Mouse (Mus musculus) urinary bladder, postnatal 14 days (tissue): ENCODE measurements at regions not wholly inside any gene's neighbourhood (a gene's known extent, or its start where the extent isn't known, plus 50 kb on each side); places are given as distances from the start of the nearest gene placed in this dataset.

ENCODE experiments used
- DNase-seq: peaks from one replicate; pipeline ENCODE4 v3.0.0; 2021; ENCODE audit warnings: low spot score

DNA sequence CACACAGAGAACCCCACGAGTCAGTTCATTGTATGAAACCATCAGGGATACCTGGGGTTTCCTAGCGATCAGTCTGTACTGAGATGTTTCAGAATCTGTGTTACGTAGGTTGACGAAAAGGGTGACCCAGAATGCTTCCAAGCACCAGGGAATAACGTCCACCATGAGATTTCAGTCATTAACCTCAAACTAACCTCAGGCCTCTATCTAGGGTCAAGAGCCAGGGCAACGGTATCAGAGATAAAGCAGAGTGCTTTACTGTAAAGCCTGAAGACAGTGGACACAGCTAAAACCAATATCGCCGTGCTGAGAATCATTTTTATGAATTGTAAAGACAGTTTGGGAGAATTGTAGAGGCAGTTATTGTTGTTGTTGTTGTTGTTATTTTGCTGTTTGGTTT, 52.9 kb upstream of the Errfi1 start:
- no peak for DNase-seq

DNA sequence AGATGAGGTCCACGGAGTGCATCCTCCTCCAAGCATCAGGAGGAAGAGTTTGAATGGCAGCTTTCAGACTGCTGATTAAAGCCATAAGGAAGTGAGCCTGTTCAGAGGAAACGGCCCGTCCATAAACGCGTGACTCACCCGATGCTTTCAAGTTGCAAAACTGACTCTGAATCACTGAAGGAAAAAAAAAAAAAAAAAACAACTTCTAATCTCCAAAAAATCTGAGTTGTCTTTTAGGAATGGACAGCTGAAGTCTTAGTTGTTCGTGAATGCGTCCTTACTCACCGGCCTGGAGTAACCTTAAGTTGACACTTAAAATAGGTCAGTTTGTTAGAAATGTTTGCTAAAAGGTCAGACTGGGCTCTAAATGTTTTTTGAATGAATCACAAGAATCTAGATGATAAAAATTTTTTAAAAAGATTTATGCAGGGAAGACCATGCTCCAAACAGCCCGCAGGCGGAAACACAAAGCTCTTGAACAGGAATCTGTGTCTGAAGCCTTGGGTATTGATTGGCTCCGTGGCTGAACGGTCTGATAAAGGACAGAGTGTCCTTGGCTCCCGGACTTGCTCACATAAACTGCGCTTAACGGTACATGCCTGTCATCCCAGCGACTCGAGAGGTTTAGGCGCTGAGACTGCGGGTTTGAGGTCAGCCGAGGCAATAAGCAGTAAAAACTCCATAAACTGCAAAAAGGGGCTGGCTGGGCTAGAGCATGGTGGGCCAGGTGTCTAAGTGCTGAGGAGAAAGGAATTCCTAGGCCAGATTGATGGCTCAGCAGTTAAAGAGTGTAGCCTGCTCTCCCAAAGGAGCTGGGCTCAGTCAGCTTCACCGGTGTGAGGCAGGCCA, 53.9 kb upstream of the Errfi1 start:
- peak; percentile 79 for DNase-seq

DNA sequence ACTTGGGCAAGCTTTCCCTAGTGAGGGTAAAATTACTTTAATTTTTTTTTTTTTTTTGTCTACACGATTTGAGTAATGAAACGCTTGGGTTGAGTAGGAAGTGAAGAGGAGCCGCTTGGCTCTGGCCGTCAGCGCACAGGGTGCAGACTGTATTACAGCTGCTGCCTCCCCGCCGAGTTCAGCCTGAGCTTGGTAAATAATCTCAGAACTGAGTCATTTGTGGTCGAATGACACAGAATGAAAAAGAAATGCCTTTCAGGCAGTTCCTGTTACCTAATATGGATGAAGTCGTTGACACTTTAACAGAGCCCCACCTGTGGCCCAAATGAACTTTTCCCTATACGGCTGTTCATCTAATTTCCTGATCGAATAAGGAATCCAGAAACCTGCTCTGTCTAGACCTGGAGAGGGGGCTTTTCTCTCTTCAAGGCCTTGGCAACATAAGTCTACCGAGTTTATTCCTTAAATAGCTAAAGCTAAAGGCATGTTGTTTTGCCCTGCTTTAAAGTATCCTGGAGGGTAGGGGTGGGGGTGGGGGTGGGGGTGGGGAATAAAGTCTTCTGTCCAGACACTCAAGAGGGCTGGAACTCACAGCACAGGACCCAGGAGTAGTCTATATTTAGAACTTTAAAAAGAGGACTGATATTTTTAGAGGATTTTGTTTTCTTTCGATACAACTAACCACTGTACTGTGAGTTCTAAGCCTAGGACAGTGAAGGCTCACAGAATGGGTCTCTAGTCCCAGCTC, 54.8 kb upstream of the Errfi1 start:
- peak; percentile 78 for DNase-seq

- no peak for DNase-seq
Observed at GRCm38 (mm10) chr4:150798281-150798680, 55.4 kb upstream of the Errfi1 start.

DNA sequence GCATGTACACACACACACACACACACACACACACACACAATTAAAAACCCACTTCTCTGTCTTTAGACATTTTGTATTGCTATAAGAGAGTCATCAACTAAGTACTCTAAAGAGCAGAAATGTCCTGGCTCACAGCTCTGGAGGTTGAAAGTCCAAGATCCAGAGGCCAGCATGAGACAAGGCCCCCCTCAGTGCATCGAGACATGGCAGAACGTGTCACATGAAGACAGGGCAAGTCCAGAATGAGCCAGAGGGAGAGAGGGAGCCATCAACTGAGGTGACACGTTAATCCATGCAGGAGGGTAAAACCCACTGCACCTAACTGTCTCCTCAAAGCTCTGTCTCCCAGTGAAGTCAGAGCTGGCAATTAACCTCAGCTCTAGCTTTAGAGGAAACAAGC, 56.7 kb upstream of the Errfi1 start:
- DNase-seq: no peak

DNA sequence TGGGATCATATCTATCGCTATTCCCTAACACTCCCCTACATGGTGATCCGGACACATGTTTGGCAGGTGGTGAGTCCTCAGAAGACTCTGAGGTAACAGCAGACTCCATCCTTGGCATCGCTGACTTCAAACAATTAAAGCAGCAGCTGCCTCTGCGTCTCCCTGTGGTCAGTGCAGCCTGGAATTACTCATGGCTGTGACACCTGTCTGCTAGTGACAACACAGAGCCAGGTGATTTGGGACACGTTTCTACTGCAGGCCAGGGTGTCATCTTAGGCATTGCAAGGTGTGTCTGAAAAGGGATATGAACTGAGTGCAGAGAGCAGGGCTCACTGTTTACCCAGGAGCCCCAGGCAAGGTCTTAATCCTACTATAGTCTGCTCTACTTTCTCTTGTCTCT, 58.8 kb upstream of the Errfi1 start:
- DNase-seq: no peak

DNA sequence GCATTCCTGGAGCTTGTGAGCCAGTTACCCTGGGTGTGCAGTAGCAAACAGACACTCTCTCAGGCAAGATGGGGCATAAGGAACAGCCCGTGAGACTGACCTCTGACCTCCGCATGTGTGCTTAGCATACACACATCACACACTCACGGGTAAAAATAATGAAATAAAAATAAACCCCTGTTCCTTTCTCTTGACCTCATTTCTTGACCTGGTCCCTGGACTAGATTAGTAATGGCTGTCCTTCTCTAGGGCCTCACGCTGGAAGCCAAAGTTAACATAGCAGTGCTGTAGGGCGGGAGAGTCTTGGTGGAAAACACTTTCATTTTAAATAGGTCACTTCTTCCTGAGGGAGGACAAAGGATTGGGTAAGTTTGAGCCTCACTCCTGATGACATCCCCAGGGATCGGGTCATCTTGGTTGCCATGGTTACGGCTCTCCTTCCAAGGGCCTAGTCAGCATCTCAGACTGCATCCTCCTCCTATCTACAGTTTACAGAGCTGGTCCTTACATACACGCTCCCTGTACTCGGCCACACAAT, 59.4 kb upstream of the Errfi1 start:
- DNase-seq: no peak

- no peak for DNase-seq
Observed at GRCm38 (mm10) chr4:150793146-150793545, 60.6 kb upstream of the Errfi1 start.

DNA sequence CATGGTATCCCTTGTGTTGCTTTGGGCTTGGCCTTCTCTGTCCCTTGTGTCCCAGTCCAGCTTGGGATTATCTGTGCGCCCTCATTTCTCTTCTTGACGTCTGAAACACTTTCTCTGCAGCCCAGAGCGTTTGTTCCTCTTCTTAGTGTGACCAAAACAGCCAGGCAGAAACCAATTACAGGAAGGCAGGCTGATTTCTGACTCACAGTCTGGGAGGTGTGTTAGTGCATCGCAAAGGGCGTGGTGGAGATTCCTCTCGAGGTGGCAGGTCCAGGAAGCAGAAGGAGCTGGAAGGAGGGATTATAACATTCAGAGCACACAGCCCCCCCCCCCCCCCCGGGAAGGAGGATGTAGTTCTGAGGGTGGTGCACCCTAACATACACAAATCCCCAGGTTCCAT, 64.6 kb upstream of the Errfi1 start:
- DNase-seq: peak; percentile 56

- no peak for DNase-seq
Observed at GRCm38 (mm10) chr4:150787113-150787512, 66.6 kb upstream of the Errfi1 start.

DNA sequence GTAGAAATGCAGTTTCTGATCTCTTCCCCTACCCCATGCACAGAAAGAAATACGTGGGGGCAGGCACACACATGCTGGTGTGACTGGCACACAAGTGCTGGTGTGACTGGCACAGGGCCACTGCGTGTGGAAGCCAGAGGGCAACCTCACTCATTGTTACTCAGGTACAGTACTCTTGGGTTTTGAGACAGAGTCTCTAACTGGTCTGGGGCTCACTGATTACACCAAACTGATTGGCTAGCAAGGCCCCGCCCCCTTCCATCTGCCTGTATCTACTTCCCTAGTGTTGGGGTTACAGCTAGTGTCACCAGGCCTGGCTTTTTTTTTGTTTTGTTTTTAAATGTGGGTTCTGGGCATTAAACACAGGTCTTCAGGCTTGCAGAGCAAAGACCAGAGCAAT, 67.1 kb upstream of the Errfi1 start:
- no peak for DNase-seq

- DNase-seq: peak; percentile 62
Observed at GRCm38 (mm10) chr4:150784491-150785451, 68.9 kb upstream of the Errfi1 start.

- DNase-seq: no peak
Observed at GRCm38 (mm10) chr4:150781304-150781703, 72.4 kb upstream of the Errfi1 start.

DNA sequence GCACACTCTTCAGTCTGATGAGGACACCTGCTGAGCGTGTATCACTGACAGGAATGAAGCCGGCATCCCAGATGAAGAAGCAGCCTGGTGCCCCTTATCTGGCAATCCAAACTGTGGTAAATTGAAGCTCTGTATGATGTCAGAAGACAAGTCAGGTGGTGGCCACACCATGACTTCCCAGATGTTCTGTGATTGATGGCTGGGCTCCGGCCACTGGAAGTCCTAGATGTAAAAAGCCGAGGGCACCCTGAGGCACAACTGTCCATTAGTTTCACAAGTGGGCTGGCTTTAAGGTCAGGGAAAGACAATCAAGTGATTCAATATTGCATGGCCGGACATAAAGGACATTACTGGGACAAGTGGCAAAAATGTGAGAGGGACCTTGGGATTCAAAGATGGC, 74.4 kb upstream of the Errfi1 start:
- DNase-seq: no peak

- DNase-seq: no peak
Observed at GRCm38 (mm10) chr4:150778683-150779082, 75.0 kb upstream of the Errfi1 start.

GRCm38 (mm10) chr4:150775695-150776521, 77.8 kb upstream of the Errfi1 start:
- DNase-seq: peak; percentile 67

- DNase-seq: no peak
Observed at GRCm38 (mm10) chr4:150775281-150775680, 78.4 kb upstream of the Errfi1 start.

- DNase-seq: no peak
Observed at GRCm38 (mm10) chr4:150774289-150774914, 79.3 kb upstream of the Errfi1 start.

GRCm38 (mm10) chr4:150771922-150772651, 81.6 kb upstream of the Errfi1 start:
- no peak for DNase-seq

DNA sequence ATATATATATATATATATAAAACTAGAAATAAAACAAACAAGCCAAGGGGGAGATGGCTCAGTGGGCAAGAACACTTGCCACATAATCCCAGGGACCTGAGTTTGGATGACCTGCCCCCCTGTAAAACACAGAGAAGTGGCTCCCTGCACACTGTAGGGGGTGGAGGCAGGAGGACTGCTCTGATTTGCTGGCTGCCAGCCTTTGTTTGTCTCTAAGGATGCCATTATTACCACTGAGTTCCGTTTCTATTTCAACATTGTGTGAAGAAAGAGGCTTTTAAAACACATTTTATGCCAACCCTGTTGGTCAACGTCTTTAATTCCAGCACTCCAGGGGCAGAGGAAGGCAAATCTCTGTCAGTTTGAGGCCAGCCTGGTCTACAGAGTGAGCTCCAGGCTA, 82.2 kb upstream of the Errfi1 start:
- DNase-seq: no peak
